Mouse (Mus musculus): ENCODE measurements at regions not wholly inside any gene's neighbourhood (a gene's known extent, or its start where the extent isn't known, plus 50 kb on each side); places are given as distances from the start of the nearest gene placed in this dataset.

- no peak for DNase-seq (ENCODE audit: low read depth, low spot score)
Measured at GRCm38 (mm10) chr7:128834894-128835293, 90.2 kb downstream of the Sec23ip start.

GRCm38 (mm10) chr7:128836435-128836834, 91.7 kb downstream of the Sec23ip start:
- DNase-seq (ENCODE audit: low read depth, low spot score), result no peak

GRCm38 (mm10) chr7:128842561-128842960, 97.8 kb downstream of the Sec23ip start:
- DNase-seq (ENCODE audit: low read depth, low spot score), result no peak

DNA sequence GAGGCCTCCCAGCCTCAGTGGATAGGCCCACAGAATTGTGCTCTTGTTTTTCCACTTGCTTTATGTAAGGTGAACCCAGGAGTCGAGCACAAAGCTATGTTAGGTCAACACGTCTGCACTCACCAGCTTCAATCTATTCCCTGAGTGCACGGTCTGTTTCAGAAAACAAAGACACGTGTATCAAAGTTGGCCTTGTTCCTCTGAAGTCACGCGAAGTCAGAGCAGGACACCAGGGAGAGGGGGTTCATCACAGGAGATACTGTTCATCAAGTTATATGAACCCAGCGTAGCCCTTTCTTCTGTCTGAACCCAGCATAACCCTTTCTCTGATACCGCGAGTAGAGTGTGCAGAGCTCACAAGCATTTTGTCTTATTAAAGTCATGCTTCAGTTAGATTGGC, 98.8 kb downstream of the Sec23ip start:
- DNase-seq (ENCODE audit: low read depth, low spot score), result no peak

- no peak for DNase-seq (ENCODE audit: low read depth, low spot score)
Measured at GRCm38 (mm10) chr7:128849261-128849660, 104.5 kb downstream of the Sec23ip start.

DNA sequence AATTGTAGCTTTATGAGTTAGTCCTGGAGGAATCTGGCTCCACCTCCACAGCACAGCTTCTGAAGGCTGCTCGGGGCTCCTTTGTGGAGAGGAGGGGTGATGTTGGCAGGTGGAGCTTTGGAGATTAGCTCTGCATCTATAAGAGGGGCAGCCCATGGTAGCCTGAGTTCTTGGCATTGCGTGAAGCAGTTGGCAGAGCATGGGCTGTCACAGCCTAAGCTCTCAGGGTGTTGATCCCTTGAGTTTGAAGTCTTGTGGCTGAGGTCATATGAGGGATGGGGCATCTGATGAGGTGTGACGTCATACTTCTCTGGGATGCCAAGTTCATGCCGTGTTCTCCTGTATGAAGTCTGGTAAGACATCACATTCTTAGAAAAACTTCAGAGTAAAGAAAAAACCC, 109.5 kb downstream of the Sec23ip start:
- no peak for DNase-seq (ENCODE audit: low read depth, low spot score)

DNA sequence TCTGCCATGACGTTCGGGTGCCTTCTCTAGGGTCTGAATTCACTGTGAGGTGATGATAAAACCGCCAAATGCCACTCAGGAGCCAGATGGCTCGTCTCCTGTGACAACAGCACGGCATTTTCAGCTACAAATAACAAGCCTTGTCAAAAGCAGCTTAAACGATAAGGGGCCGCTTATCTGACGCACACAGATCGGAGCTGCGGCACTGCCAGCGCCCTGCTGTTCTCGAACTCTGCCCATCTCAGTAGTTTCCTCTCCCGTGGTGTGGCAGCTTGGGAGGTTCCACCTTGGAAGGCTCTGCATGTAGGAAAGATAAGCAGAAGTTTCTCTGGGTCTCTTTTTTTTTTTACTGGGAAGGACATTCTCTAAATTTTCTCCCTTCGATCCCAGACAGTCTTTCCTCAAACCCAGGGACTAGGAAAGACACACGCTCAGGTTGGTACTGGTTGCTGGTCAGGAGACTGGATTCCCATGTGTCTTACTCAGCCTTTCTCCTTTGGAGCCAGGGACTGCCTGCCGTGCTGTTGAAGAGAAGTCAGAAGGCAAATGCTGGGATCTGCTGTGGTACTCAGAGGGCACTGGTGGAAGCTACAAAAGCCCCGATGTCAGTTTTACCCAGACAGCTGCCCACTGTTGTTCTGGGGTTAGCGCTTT, 110.1 kb downstream of the Sec23ip start:
- DNase-seq (ENCODE audit: low read depth, low spot score), result no peak

DNA sequence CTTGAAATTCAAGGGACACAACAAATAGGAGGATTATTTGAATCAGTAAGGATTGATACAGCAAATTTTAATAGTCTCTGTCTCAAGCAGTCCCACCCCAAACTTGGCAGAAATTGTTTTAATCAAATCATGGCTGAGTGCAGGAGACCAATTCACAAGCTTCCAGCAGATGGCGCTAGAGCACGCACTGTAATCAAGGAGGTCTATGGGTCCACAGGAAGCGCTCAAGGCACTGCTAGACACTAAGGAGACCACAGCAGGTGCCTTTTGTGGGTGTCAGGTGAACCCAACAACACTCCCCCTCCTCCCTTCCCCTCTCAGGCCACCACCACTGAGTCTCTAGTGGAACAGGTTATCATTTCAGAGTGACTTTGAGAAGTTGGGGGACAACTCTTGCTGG, 115.4 kb downstream of the Sec23ip start:
- peak; percentile 71 for DNase-seq (ENCODE audit: low read depth, low spot score)

- peak; percentile 22 for DNase-seq (ENCODE audit: low read depth, low spot score)
Measured at GRCm38 (mm10) chr7:128860709-128861108, 116.0 kb downstream of the Sec23ip start.

- no peak for DNase-seq (ENCODE audit: low read depth, low spot score)
Measured at GRCm38 (mm10) chr7:128861376-128861775, 116.6 kb downstream of the Sec23ip start.

GRCm38 (mm10) chr7:128868799-128869198, 124.1 kb downstream of the Sec23ip start:
- no peak for DNase-seq (ENCODE audit: low read depth, low spot score)

DNA sequence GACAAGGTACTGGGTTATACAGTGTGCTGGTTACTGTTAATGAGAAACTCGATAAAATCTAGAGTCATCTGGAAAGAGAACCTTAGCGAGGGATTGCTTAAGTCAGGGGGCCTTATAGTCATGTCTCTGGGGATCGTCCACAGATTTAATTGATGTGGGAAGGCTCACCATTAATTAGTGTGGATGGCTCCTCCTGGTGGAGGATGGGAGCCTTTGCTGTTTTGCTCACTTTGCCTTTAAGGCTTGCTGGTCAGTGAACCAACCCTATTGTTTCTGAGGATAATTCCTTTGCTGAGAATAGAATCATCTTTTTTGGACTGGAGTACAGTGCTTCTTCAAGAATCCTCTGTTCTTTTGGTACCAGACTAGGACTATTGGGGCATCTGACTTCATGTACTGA, 139.3 kb downstream of the Sec23ip start:
- DNase-seq (ENCODE audit: low read depth, low spot score), result no peak

DNA sequence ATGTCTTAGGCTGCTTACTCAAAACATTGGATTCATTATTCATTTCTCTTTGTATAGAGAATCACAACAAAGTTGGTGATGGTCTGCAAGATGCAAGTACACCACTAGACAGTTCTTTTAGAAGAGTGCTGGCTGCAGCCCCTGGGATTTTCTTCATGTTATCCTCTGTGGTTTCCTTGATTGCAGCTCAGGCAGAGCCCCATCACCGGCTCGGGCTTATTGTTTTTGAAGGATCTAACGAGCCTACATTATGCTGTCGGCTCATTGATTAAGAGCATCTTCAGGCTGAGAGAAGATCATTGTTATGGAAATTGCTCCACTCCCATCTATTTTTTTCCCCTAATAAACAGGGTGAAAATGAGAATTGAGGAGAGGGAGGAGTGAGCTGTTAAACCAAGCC, 140.8 kb downstream of the Sec23ip start:
- no peak for DNase-seq (ENCODE audit: low read depth, low spot score)

GRCm38 (mm10) chr7:128910134-128910533, 165.4 kb downstream of the Sec23ip start:
- DNase-seq (ENCODE audit: low read depth, low spot score), result no peak

DNA sequence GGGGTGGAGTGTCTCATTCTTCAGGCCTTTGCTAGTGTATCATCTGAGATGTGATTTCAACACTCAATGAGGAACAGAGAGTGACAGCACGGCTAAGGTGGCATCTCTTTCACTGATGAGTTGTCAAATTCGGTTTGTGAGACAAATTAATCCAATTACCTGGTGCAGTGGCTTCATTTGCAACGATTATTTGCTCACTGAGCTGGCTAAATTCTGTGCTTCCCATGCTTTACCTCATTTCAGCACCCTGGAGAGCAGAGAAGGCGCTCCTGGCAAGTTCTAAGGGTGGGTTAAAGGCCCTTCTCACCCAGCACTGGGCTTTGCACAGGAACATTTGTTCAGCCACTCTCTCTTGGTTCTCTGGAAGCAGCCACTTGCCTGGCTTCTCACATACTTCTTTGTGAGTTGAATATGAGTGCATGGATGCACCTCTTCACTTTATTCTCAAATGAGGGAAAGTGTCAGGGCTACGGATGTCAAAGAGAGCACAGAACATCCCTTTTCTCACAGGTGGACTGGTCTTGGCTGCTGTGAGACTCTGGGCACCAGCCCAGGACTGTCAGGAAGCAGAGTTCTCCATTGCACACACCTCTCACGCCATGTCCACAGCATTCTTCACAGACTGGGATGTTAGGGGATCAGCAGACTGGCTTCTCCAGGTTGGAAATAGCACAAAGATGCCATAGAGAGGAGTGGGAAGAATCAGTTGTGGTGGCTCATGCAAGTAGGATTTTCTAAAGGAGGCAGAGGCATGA, 193.4 kb downstream of the Sec23ip start:
- DNase-seq (ENCODE audit: low read depth, low spot score), result peak; percentile 9

GRCm38 (mm10) chr7:128960575-128960974, 215.8 kb downstream of the Sec23ip start:
- no peak for DNase-seq (ENCODE audit: low read depth, low spot score)

DNA sequence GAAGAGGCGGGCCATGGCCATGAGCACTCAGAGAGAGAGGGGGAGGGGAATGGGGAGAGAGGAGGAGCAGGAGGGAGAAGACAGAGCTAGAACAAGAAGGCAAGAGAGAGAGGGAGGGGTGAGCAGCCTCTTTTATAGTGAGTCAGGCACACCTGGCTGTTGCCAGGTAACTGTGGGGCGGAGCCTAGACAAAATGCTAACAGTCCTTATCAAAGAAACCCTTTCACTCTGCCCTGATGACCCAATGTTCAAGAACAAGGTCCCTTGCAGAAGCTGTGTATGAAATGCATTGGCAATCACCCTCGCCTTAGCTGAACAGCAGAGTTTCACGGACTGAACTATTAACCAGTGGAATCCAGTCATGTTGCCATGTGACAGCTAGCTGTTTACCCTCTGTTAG, 235.2 kb downstream of the Sec23ip start:
- no peak for DNase-seq (ENCODE audit: low read depth, low spot score)

GRCm38 (mm10) chr7:128980827-128981226, 236.1 kb downstream of the Sec23ip start:
- no peak for DNase-seq (ENCODE audit: low read depth, low spot score)

DNA sequence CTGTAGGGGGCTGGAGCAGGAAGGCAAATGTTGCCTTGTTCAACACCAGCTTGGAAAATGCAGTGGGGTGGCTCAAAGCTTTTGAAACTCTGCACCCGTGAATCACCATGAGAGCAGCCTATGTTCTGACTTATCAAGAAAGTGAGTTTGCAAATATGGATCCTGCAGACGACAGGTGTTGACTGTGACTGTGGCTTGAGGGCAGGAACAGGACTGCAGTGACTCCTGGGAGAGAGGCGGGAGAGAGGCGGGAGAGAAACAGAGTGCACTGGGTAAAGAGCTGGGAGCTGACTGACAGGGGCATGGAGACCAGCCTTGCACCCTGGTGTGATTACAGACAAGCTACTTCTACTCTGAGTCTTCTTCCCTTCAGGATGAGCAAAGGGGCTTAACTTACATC, 254.0 kb downstream of the Sec23ip start:
- DNase-seq (ENCODE audit: low read depth, low spot score), result no peak

DNA sequence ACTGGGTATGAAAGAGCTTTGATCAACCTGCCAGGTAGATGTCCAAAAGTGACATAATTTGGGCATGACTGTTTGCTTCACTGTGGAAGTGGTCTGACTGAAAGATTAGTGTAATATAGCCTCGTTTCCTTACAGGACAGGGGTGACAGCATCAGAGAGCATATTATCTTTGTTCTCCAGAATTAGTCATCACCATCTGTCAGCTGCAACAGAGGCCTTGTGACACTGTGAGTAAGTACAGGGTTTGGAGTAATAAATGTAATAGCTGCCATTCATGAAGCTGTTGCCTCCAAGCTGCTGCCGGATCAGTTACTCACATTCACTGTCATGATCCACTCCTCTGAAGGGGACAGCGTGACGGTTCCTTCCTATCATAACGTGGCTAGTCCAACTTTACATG, 254.4 kb upstream of the Plpp4 start:
- DNase-seq (ENCODE audit: low read depth, low spot score), result no peak

DNA sequence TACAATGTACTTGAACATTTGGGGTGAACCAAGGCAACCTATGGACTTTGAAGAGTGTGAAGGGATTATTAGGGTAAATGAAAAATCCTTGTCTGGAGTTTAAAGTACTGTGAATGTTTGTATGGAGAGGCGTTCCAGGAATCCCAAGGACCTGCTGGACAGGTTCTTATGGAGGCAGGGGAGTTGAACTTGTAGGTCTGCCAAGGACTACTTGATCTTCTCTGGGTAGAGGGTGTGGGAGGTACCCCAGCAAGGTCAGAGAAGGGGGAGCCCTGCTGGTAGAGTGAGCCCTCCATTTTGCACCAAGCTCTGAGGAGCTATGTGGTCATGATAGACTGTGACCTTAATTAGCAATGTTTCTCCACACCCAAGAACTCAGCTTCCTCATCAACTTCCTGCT, 253.7 kb upstream of the Plpp4 start:
- no peak for DNase-seq (ENCODE audit: low read depth, low spot score)

DNA sequence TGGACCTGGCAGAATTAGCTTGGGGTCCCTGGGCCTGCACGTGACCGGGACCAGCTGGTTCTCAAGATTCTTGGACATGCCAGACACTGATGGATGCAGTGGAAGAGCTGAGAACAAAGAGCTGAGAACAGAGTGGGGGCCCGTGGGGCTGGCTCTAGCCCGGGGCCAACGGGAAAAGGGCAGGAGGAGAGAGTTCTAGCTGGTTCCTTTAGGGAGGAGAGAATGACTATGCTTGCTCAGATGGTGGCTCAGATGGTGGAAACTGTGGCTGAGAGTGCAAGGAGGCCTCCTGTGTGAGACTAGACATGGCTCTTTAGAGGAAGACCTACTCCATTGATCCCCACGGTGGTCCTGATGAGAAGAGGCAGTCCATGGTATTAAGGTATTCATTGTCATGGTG, 240.5 kb upstream of the Plpp4 start:
- DNase-seq (ENCODE audit: low read depth, low spot score), result no peak

DNA sequence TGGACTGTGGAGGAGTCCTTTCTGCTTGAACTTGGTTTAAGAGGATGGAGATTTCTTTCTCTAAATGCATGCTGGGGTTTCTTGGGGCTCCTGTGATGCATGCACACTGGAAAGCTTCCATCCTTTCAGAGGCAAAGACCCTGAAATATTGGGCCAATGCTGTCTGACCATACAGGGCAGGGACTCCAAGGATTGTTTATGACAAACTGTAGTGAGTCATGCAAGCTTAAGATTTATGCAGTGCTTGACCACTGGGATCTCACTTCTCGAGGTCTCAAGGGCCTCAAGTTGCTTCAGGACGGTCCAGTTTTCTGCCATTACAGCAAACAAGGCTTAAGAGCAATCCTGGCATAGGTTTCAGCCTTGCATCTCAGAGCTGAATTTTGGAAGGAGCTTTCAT, 229.7 kb upstream of the Plpp4 start:
- DNase-seq (ENCODE audit: low read depth, low spot score), result no peak

Measured in 3T3-L1 (cell line).